Mouse (Mus musculus) right cerebral cortex, postnatal 36 days (tissue): ENCODE data around the gene Kcnk18.

Experiments used
- DNase-seq, 2 experiments: peaks; one replicate each; pipeline ENCODE4 v3.0.0; 2022; ENCODE audit warnings: low spot score in 2 of 2, mixed read lengths in 1 of 2

The Kcnk18 gene

DNA sequence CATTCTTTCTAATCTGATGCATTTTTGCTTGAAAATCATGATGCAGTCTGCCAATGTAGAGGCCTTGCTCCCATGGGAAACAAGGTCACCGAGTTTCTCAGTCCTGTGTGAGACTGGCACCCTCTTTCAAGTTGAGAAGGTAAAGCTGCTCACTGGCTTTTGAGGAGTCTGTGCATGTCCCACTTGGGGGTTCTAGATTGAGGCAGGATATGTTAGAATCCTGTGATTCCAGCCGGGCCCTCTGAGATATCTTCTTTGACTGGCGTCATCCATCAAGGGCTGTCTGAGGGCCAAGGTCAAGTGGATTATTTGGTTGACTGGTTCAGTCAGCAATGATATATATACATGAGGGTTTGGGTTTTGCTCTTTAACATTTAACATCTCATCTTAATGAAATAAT lies 63.0 kb downstream of the Kcnk18 start:
- DNase-seq: no peak
